Mouse (Mus musculus) CH12.LX (cell line): ENCODE data around the gene Ankle1. TPM values are rescaled to one million over a fixed set of nuclear protein-coding genes. Genes with fewer than 3 reads are reported as not detected.
A peak's percentile ranks its signal among the peaks of the same experiment; 100 is the strongest.

ENCODE experiments used
- DNase-seq: peaks from one replicate; pipeline ENCODE4 v3.0.0-alpha.2; 2013; ENCODE audit errors: extremely low read depth
- H3K27ac ChIP-seq: 2 replicates; pipeline ENCODE4 v1.5.1; 2012; ENCODE audit warnings: low read depth, mild to moderate bottlenecking, control low read depth, moderate library complexity; ENCODE audit not compliant: insufficient read depth
- H3K27me3 ChIP-seq: replicated peaks from 2 replicates; pipeline ENCODE3; 2012; ENCODE audit warnings: inconsistent platforms
- H3K36me3 ChIP-seq, 2 experiments: replicated peaks in 1 of 2; 2 replicates each; pipeline versions ENCODE3 to v1.6.1; 2012; ENCODE audit warnings: inconsistent platforms in 1 of 2, low read length in 1 of 2, mild to moderate bottlenecking in 1 of 2, mixed read lengths in 1 of 2, moderate library complexity in 1 of 2; ENCODE audit not compliant: control insufficient read depth in 1 of 2, insufficient read depth in 1 of 2
- H3K4me1 ChIP-seq, 2 experiments: 2 replicates each; pipeline ENCODE4 v1.6.1; 2012; ENCODE audit warnings: inconsistent platforms in 1 of 2, moderate library complexity in 1 of 2; ENCODE audit not compliant: insufficient read depth in 2 of 2, control insufficient read depth in 1 of 2
- H3K4me2 ChIP-seq: 2 replicates; pipeline ENCODE4 v1.6.1; 2012; ENCODE audit warnings: low read depth, mild to moderate bottlenecking, control low read depth; ENCODE audit not compliant: poor library complexity, insufficient read depth, severe bottlenecking
- H3K4me3 ChIP-seq, 3 experiments: fragments of 150-350 bp in 1 of 3; sonication (generic) in 1 of 3; replicated peaks in 1 of 3; 2 replicates each; pipeline versions ENCODE3 to v1.5.1; 2011 to 2012; ENCODE audit warnings: low read depth in 2 of 3, low read length in 2 of 3, mild to moderate bottlenecking in 2 of 3, moderate library complexity in 2 of 3, control low read depth in 1 of 3, improper control_type of control experiment in 1 of 3, inconsistent platforms in 1 of 3, mixed read lengths in 1 of 3; ENCODE audit not compliant: poor library complexity in 1 of 3
- H3K79me2 ChIP-seq: replicated peaks from 2 replicates; pipeline ENCODE4 v1.6.1; 2012; ENCODE audit warnings: mild to moderate bottlenecking, moderate library complexity; ENCODE audit not compliant: control insufficient read depth, poor library complexity, insufficient read depth, severe bottlenecking; ENCODE audit errors: extremely low read depth
- H3K9ac ChIP-seq: 2 replicates; pipeline ENCODE4 v1.6.1; 2012; ENCODE audit warnings: low read depth, mild to moderate bottlenecking, control low read depth, moderate library complexity; ENCODE audit not compliant: insufficient read depth
- H3K9me3 ChIP-seq: replicated peaks from 2 replicates; pipeline ENCODE3; 2012; ENCODE audit warnings: low read length, inconsistent platforms, mixed read lengths
- CHD2 ChIP-seq: IDR thresholded peaks from 2 replicates; pipeline ENCODE4 v1.6.1; 2011; ENCODE audit warnings: low read length, improper control_type of control experiment
- CTCF ChIP-seq, 2 experiments: IDR thresholded peaks in 1 of 2; conservative IDR thresholded peaks in 1 of 2; 2 replicates each; pipeline ENCODE4 v1.5.1; 2011 to 2012; ENCODE audit warnings: low read depth in 2 of 2, low read length in 2 of 2, improper control_type of control experiment in 1 of 2, inconsistent platforms in 1 of 2, mild to moderate bottlenecking in 1 of 2, moderate library complexity in 1 of 2
- E2F4 ChIP-seq: IDR thresholded peaks from 2 replicates; pipeline ENCODE4 v1.6.1; 2011; ENCODE audit warnings: low read depth, low read length, improper control_type of control experiment; ENCODE audit not compliant: insufficient replicate concordance
- ELF1 ChIP-seq: IDR thresholded peaks from 2 replicates; pipeline ENCODE4 v1.6.1; 2014; ENCODE audit warnings: low read depth, mild to moderate bottlenecking, inconsistent platforms, low read length, improper control_type of control experiment
- EP300 ChIP-seq: IDR thresholded peaks from 2 replicates; pipeline ENCODE4 v1.6.1; 2011; ENCODE audit warnings: low read length, improper control_type of control experiment
- GABPA ChIP-seq: IDR thresholded peaks from 2 replicates; pipeline ENCODE4 v1.6.1; 2012; ENCODE audit warnings: low read depth, low read length, improper control_type of control experiment, inconsistent platforms; ENCODE audit not compliant: insufficient replicate concordance
- HCFC1 ChIP-seq: IDR thresholded peaks from 2 replicates; pipeline ENCODE4 v1.6.1; 2012; ENCODE audit warnings: low read depth, mild to moderate bottlenecking, inconsistent platforms, low read length, improper control_type of control experiment
- JUND ChIP-seq: conservative IDR thresholded peaks from 2 replicates; pipeline ENCODE4 v1.6.1; 2011; ENCODE audit warnings: low read depth, low read length, improper control_type of control experiment
- KAT2A ChIP-seq: IDR thresholded peaks from 2 replicates; pipeline ENCODE4 v1.6.1; 2012; ENCODE audit warnings: low read length, improper control_type of control experiment, inconsistent platforms; ENCODE audit not compliant: insufficient replicate concordance
- MAX ChIP-seq: IDR thresholded peaks from 2 replicates; pipeline ENCODE4 v1.6.1; 2011; ENCODE audit warnings: low read length, improper control_type of control experiment
- MAZ ChIP-seq: IDR thresholded peaks from 2 replicates; pipeline ENCODE4 v1.6.1; 2012; ENCODE audit warnings: low read depth, mild to moderate bottlenecking, inconsistent platforms, low read length, improper control_type of control experiment, moderate library complexity
- MXI1 ChIP-seq: IDR thresholded peaks from 2 replicates; pipeline ENCODE4 v1.6.1; 2011; ENCODE audit warnings: mild to moderate bottlenecking, low read depth, low read length, improper control_type of control experiment
- NELFE ChIP-seq: IDR thresholded peaks from 2 replicates; pipeline ENCODE4 v1.6.1; 2011; ENCODE audit warnings: low read depth, low read length, improper control_type of control experiment
- NRF1 ChIP-seq: IDR thresholded peaks from 2 replicates; pipeline ENCODE4 v1.6.1; 2014; ENCODE audit warnings: low read depth, mild to moderate bottlenecking, inconsistent platforms, low read length, improper control_type of control experiment, moderate library complexity
- PAX5 ChIP-seq: IDR thresholded peaks from 2 replicates; pipeline ENCODE4 v1.6.1; 2012; ENCODE audit warnings: low read length, inconsistent platforms, mixed read lengths
- POLR2A ChIP-seq: IDR thresholded peaks from 2 replicates; pipeline ENCODE4 v1.6.1; 2011; ENCODE audit warnings: low read depth, mild to moderate bottlenecking, improper control_type of control experiment, low read length
- SIN3A ChIP-seq: IDR thresholded peaks from 2 replicates; pipeline ENCODE4 v1.6.1; 2012; ENCODE audit warnings: low read length, improper control_type of control experiment, inconsistent platforms
- SMC3 ChIP-seq: IDR thresholded peaks from 2 replicates; pipeline ENCODE4 v1.6.1; 2011; ENCODE audit warnings: low read depth, low read length, improper control_type of control experiment
- UBTF ChIP-seq: IDR thresholded peaks from 2 replicates; pipeline ENCODE4 v1.6.1; 2012; ENCODE audit warnings: low read depth, mild to moderate bottlenecking, inconsistent platforms, low read length, improper control_type of control experiment, moderate library complexity
- USF1 ChIP-seq: IDR thresholded peaks from 2 replicates; pipeline ENCODE4 v1.6.1; 2014; ENCODE audit warnings: low read depth, mild to moderate bottlenecking, inconsistent platforms, low read length, improper control_type of control experiment
- USF2 ChIP-seq: conservative IDR thresholded peaks from 2 replicates; pipeline ENCODE4 v1.6.1; 2011; ENCODE audit warnings: low read depth, low read length, improper control_type of control experiment
- ZKSCAN1 ChIP-seq: IDR thresholded peaks from 2 replicates; pipeline ENCODE4 v1.6.1; 2012; ENCODE audit warnings: low read depth, inconsistent platforms, low read length, improper control_type of control experiment, borderline replicate concordance
- ZNF384 ChIP-seq: IDR thresholded peaks from 2 replicates; pipeline ENCODE4 v1.6.1; 2012; ENCODE audit warnings: low read depth, low read length, improper control_type of control experiment, inconsistent platforms
- dilution Hi-C: fragments of 300-500 bp; cut with MboI; formaldehyde crosslinking; loops from 2 replicates; pipeline ENCODE4 v1.14.3; 2020; ENCODE audit warnings: low sequenced_read_pairs; ENCODE audit not compliant: extremely low pct_unique_long_range_greater_than_20kb, extremely low pct_ligation_motif_present
- in situ Hi-C: fragments of 300-500 bp; cut with MboI; formaldehyde crosslinking; loops from 3 replicates; pipeline ENCODE4 v1.14.3; 2019; ENCODE audit warnings: low sequenced_read_pairs, low pct_ligation_motif_present, low pct_unique_long_range_greater_than_20kb, mixed read lengths
- polyA plus RNA-seq: library from polyadenylated mRNA; unstranded; fragments of >175 nt; gene quantifications from 2 replicates; pipeline ENCODE4 v1.2.1, GENCODE M21; 2012; ENCODE audit warnings: low read depth; ENCODE audit not compliant: insufficient read length
- total RNA-seq, 2 experiments: library from RNA; depleted of rRNA; stranded (reverse); fragments of 300-350 nt in 1 of 2; fragments of >200 nt in 1 of 2; gene quantifications; 2 replicates each; pipeline ENCODE4 v1.2.3; 2012 to 2014

Gene Ankle1
- total and polyA plus RNA-seq, 3 experiments: 9.4 to 17.9 (median 17.4) TPM

- TF ChIP-seq USF2 (no peak), KAT2A (peak; percentile 95; the same call in 1 of the 2 replicates), POLR2A (peak; percentile 88), GABPA (peak; percentile 38; the same call in 1 of the 2 replicates), CHD2 (no peak), ELF1 (peak; percentile 86)
Measured at GRCm38 (mm10) chr8:71396639-71397305, 9.0 kb upstream of the Ankle1 start, which contains the start of gene Babam1 (continued).

DNA sequence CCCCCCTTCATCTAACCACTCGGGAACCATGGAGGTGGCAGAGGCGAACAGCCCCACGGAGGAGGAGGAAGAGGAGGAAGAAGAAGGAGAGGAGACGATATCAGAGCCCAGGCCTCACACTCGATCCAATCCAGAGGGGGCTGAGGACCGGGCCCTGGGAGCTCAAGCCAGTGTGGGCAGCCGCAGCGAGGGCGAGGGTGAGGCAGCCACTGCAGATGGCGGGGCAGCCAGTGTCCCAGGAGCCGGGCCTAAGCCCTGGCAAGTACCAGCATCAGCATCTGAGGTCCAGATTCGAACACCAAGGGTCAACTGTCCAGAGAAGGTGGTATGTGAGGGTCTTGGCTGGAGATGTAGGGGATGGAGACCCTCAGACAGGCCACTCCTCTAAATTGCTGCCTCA lies 8.1 kb upstream of the Ankle1 start:
- Histone ChIP-seq H3K27me3 (no peaks in the 10 kb centered on the region), H3K79me2 (peaks cover 6% of the 10 kb centered on the region; the same call in 1 of the 2 replicates), H3K4me2 (peak overlapping the region; percentile 78), H3K4me1 (peaks cover 5 to 30% of the 10 kb centered on the region in 2 experiments; a peak in 3 of 4 replicates), H3K36me3 (peaks cover 22 to 37% of the 10 kb centered on the region in 2 experiments), H3K9ac (peak overlapping the region; percentile 87; the same call in 1 of the 2 replicates), H3K27ac (no peak overlapping the region), H3K9me3 (no peaks in the 10 kb centered on the region), H3K4me3 (peak overlapping the region; percentile 74 to 97 (median 89))
- TF ChIP-seq CTCF (conservative IDR thresholded peaks at IDR 0.05 in 1 of 2, IDR thresholded peaks at IDR 0.05 in 1 of 2; ENCODE audit: low read depth in 2 of 2, low read length in 2 of 2): no peak
- TF ChIP-seq ZKSCAN1: no peak
- no peak for TF ChIP-seq MAX
- TF ChIP-seq MXI1: no peak
- TF ChIP-seq ZNF384: no peak
- no peak for TF ChIP-seq E2F4
- no peak for TF ChIP-seq ELF1
- DNase-seq: no peak
- in situ Hi-C loops (no loop called here), dilution Hi-C loops (no loop called here)

DNA sequence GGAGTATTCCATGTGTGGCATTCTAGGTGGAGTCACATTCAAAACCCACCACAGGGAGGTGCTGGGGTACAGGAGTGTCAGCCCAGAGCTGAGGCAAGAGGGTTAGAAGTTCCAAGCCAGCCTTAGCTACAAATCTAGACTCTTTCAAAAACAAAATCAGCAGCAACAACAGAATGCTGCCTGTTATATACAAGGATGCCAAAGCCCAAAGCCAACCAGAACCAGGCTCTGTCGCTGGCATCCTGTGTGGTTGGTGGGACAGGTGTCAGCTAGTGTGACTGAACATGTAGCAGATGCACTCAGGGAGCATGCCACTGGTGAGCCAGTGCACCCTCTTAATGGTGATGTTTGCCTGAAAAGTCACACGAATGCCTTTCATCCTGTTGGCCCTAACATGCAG lies 5.0 kb upstream of the Ankle1 start:
- no peak for DNase-seq
- Histone ChIP-seq H3K9me3 (no peaks in the 10 kb centered on the region), H3K9ac (no peak overlapping the region), H3K4me2 (no peak overlapping the region), H3K36me3 (peaks cover 31 to 57% of the 10 kb centered on the region in 2 experiments), H3K4me3 (no peak overlapping the region), H3K4me1 (peaks cover 12 to 36% of the 10 kb centered on the region in 2 experiments), H3K27me3 (no peaks in the 10 kb centered on the region), H3K27ac (no peak overlapping the region), H3K79me2 (peaks cover 9% of the 10 kb centered on the region; the same call in 1 of the 2 replicates)
- dilution Hi-C loops (no loop called here), in situ Hi-C loops (no loop called here)
- TF ChIP-seq KAT2A (no peak), MAZ (no peak), UBTF (no peak), SMC3 (no peak), CHD2 (no peak), SIN3A (no peak), E2F4 (no peak), USF1 (no peak), EP300 (no peak), NELFE (no peak), PAX5 (no peak), HCFC1 (no peak), ELF1 (no peak), JUND (no peak), CTCF (conservative IDR thresholded peaks at IDR 0.05 in 1 of 2, IDR thresholded peaks at IDR 0.05 in 1 of 2; ENCODE audit: low read depth in 2 of 2, low read length in 2 of 2) (no peak), NRF1 (no peak)
